Mouse (Mus musculus): ENCODE results near the gene Irf4.

Gene Irf4

DNA sequence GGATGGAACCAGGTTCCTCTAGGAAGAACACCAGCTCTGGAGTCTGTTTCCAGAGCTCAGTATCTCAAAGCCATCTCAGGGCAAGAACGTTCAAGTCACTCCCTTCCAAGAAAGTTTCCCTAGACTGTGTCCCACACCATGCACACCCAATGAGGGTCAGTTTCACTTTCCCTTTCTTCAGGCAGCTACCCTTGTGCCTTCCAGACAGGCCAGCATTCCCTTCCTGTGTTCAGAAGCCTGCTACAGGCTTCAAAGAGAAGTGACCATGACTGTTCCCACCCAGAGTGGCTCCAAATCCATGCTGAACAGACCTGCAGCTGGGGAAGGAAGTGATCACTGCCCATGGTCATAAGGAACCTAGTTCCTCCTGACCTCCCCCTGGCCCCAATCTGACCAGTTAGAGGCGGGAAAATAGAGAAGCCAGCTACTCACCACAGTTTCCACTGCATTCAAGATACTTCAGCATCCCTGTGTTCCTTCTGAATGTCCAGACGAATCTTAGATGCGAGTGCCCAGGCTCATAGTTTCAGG is 10.7 kb upstream of the Irf4 start:
- no peak for DNase-seq (ENCODE audit: low spot score in 2 of 2)

DNA sequence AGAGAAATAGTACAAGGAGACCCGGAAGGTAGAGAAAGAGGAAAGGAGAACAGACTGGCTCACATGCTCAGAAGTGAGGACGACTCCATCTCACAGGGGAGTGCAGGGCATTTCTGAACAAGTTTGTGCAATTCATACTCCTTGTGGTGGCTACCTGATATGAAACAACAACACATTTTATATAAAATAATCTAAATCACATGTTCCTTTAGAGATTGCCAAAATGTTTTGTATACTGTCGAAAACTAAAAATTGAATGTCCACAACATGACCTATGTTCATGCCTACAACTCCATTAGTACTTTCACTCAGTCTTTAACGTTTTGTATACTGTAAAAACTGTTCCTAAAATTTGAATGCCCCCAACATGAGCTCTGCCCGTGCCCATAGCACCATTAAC is 7.9 kb upstream of the Irf4 start:
- DNase-seq (ENCODE audit: low spot score in 2 of 2) = no peak

DNA sequence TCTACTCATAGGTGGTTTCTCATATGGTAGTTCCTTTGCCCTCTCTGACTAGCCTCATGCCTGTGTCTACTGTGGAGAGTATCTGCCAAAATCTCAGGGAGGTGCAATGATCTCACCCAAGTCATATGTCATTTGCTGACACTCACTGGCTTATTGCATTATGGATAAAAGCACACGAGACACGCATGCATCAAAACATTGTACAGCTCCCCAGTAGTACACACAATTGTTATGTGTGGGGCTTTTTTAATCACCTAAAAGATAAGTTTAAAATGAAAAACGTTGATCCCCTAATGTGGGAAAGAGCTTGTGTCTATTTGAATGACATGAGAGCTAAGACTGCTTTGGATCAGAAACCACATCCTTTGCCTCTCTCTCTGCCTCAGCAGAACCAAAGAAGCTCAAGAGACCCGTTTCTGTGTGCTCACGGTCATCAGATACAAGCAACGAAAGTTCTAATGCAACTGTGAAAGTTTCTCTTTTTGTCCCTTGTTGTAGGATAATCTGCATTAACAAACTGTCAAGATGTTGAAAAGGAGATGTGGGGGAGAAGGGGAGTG is 6.5 kb upstream of the Irf4 start:
- no peak for DNase-seq (ENCODE audit: low spot score in 2 of 2)

DNA sequence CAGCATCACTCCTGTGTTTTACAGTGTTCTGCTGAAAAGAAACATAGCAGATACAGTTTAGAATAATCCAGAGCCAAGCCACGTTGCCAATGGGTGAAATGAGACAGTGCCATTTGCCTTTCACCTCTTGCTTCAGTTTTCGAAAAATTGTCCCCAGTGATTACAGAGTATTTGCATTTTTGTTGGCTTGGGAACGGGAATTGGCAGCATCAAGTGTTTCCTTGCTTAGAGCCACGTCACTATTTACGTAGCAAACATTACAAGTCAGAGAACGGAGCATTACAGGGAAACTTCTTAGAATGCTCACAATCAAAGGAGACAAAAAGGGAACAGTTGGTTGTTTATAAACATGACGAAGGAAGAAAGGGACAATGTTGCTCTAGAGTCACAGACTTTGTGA is 3.9 kb upstream of the Irf4 start:
- DNase-seq (ENCODE audit: low spot score in 2 of 2) = no peak

DNA sequence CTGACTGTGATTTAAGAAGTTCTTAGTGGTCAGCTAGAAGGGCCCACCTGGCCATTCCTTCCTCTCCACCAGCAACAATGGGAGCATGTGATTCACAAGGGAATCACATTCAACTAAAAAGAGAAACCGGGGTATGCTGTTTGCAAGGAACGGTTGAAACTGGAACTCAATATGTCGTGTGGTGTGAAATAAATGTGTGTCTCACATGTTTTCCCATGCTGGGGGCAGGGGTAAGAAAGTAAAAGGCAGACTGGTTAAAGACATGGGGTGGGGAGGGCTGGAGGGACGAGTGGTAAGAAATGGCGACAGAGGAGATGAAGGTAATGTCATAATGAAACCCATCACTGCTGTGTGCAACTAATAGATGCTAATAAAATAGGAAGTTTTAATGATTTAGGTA is 2.0 kb upstream of the Irf4 start:
- DNase-seq (ENCODE audit: low spot score in 2 of 2) = no peak

DNA sequence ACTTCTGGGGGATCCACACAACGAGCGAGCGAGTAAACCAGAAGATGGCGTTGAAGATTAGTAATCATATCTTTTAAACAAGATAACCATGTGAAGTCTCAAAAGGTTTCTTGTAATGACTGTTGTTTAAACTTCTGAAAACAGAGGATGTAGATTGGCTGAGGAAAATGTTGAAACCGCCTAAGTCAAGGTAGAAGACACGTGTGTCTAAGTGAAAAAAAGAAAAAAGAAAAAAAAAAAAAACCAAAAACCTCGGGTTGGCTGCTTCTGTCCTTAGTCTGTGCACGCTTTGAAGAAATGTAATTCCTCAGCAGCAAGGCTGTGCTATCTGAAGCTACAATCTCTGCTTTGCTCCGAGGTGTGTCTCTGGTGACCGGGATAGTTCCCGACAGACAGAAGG is 1.5 kb upstream of the Irf4 start:
- DNase-seq (ENCODE audit: low spot score in 2 of 2) = no peak

DNA sequence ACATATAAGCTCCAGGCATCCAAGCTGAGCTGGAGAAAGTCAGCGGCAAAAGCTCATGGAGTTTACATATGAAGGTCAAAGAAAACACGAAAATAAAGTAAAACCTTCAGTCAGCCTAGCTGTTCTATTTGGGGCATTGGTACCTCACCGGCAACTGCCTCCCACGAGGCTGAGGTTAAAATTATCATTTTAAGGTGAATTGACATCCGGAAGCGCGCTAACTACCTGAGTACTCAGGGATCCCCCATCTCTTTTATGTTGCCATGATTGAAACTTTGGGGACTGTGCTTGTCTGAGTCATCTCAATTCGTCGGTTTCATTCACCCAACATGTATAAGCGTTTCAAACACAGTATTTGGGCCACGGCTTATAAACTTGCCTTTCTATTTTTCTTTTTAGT is 705 bp upstream of the Irf4 start:
- DNase-seq (ENCODE audit: low spot score in 2 of 2) = no peak

DNA sequence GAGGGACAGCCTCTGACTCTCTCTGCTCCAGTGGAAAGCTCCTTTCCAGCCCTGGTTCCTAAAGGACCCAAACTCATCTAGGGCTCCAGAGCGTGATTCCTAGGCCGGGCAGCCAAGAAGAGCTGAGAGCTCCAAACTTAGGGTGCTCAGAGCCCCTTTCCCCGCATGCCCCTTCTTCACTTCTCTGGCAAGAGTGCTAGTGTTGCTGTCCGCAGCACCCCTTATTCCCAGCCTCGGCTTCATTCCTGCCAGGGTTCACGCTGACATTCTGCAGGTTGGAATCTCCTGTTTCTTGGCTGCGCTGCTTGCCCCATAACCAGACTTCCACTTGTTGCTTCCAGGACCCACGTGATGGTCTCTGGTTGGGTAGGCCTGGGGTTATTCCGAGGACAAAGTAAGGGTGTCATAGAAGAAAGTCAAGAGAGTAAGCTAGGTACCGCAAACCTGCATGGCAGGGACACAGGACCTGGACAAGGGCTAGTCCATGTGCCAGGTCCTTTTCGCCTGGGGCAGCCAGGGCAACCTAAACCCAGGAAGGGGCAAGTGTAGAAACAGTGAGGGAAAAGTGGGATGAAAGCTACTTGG is 623 bp downstream of the Irf4 start:
- DNase-seq (ENCODE audit: low spot score in 2 of 2) = no peak

DNA sequence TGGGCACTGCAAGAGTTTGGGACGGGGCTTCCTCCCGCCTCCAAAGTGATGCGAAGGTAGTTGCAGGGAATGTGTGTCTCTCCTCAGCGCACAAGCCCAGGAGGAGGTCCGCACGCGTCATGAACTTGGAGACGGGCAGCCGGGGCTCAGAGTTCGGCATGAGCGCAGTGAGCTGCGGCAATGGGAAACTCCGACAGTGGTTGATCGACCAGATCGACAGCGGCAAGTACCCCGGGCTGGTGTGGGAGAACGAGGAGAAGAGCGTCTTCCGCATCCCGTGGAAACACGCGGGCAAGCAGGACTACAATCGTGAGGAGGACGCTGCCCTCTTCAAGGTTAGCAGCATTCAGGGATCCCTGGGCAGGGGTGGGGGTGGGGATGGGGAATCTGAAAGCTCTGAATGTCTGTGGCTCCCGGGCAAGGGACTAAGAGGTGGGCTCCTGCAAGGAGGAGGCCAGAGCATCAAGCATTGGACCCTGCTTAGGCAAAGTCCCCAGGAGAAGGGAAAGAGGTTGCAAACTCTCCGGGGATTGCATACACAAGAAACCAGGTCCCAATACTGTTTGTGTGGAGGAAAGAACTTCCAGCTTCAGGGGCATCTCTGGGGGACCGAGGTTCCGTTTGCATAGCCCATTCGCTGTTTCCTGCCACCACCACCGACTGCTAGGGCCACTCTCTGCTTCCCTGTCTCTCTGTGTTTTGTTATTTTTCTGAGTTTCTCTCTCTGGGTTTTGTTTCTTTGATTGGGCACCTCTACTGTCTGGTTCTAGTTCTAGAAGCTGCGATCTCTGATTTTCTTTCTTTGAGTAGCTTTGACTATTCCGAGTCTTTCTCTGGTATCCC is 1.7 kb downstream of the Irf4 start:
- DNase-seq (ENCODE audit: low spot score in 2 of 2) = no peak

DNA sequence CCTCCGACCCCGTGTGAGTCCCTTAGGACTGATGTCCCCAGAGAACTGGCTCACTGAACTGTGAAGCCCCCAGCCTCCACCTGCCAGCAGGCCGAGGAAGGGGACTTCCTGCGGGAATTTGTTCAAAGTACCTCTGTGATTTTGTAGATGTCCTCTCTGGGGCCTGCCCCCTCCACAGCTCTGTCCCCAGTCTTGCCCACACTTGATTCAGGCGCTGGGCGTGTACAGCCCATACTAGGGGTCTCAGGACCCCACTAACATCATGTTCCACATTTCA is 2.2 kb downstream of the Irf4 start:
- DNase-seq (ENCODE audit: low spot score in 2 of 2) = no peak

DNA sequence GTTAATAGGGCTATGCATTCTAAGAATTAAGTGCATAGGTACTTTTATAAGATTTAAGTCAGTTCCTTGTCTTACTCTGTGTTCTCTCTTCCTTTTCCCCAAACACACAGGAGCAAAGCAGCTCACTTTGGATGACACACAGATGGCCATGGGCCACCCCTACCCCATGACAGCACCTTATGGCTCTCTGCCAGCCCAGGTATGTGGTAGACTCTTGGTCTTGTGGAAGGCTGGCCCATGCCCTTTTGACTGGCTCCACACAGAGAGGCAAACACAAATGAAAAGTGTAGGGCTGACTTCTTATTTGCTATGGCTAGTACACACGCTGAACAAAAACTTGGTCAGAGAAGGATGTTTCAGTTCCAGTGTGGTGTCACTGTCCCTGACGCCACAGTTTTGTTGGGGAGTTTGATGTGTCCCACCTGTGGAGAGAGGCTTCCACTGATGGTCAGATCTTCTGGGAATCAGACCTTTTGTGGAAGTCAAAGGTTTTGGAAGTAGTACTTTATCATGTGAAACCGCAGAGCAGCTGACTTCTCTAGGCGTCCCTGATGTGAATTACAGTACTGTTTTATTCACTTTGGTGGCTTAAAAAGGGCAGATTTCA is 3.7 kb downstream of the Irf4 start:
- no peak for DNase-seq (ENCODE audit: low spot score in 2 of 2)

DNA sequence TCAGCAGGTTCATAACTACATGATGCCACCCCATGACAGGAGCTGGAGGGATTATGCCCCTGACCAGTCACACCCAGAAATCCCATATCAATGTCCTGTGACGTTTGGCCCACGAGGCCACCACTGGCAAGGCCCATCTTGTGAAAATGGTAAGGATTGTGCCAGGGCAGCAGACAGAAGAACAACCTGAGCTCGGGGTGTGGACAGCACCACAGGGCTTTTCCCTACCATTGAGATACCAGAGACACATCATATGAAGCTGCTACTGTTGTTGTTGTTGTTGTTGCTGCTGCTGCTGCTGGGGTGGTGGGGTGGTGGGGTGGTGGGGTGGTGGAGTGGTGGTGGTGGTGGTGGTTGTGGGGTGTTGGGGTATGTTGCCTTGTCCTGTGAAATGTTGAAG is 4.4 kb downstream of the Irf4 start:
- no peak for DNase-seq (ENCODE audit: low spot score in 2 of 2)

DNA sequence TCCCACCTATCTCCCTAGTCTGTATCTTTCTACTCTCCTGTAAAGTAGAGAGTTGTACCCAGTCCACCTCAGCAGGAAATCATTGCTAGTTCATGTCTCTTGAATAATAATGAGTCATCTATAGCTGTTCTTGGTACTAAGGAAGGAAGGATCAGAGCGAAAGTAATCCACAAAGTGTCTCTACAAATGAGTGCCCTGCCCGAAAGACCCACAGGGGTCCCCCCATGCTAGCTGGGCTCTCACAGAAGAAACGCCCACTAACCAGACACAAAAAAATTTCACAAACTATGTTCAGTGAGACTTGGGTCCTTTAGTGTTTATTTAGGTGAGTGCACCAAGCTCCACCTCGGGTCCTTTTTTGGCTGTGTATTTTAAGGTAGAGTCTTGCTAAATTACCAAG is 5.0 kb downstream of the Irf4 start:
- DNase-seq (ENCODE audit: low spot score in 2 of 2) = no peak

DNA sequence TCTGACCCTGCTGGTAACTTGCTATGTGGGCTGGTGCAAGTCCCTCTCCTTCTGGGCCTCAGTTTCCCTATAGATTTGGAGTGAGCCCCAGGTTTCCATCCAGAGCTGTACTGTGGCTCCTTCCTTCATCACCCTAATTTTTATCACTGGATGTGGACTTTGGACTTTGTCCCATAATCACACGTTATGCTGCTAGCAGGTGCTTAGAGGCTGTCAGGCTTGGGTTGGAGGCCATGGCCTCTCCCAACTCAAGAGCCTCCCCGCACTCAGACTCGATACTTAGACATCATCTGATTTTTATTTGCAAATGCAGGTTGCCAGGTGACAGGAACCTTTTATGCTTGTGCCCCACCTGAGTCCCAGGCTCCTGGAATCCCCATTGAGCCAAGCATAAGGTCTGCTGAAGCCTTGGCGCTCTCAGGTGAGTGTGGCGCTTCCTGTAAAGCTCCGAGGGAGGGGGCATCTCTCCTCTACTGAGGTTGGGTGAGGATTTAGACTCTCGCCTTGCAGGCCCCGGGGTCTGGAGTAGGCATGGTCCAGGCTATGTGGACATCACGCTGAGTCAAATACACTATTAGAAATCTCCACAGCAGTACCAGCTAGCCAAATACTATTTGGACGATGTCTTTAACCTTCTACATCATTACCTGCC is 5.9 kb downstream of the Irf4 start:
- no peak for DNase-seq (ENCODE audit: low spot score in 2 of 2)

DNA sequence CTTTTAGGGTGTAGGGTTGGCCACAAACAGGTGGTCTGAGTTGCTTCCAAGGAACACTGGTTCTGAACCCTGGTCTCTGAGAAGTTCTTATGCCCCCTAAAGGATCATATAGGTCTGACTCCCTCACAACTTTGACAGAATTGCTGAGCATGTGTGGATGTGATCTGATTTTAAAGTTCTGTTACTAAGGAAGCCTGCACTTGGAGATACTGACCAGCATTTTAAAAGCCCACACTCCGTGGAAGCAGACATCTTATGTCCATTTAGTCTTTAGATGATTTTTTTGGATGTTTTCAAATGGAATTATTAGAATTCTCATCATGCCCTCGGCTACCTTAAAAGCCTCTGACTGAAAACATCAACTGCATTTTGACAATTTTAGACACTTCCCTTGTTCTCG is 6.6 kb downstream of the Irf4 start:
- no peak for DNase-seq (ENCODE audit: low spot score in 2 of 2)

DNA sequence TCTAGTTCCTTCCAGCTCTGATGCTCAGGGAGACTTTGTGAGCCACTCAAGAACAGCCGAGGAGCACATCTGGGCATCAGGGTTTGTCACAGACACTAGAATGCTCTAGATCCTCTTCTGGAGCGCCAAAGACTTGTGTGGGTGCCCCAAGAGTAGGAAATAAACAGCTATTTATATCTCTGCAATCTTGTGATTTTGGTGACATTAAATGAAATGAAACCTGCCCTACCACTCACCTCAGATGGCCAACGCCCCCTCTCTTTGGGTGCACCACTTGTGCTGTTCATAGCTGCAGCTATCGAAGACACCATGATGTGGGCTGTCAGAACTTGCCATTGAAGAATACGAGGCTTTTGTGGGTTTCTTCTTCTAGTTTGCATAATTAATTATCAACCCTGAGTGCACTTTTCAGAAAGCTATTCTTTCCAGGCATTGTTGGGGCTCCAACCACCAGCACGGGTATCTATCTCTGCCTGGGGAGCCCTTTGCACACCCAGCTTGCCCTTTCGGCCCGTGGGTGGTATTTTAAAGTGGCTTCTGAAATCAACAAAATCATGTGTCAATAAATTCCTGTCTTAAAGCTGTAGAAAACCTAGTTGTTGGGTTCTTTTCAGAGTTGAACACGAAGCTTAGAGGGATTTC is 7.1 kb downstream of the Irf4 start:
- no peak for DNase-seq (ENCODE audit: low spot score in 2 of 2)

DNA sequence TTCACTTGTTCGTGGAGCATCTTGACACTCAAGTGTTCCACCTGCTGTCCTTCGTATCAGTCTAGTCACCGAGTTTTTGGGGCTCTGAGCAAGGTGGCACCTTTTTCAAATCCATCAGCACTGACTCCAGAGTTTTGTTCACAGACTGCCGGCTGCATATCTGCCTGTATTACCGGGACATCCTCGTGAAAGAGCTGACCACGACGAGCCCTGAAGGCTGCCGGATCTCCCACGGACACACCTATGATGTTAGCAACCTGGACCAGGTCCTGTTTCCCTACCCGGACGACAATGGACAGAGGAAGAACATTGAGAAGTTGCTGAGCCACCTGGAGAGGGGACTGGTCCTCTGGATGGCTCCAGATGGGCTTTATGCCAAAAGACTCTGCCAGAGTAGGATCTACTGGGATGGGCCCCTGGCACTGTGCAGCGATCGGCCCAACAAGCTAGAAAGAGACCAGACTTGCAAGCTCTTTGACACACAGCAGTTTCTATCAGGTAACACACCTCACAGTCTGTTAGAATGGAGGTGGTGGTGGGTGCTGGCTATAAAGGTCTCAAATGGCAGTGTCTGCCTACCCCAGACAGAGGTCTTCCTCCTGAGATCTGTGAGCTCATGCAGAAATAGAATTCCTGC is 8.4 kb downstream of the Irf4 start:
- no peak for DNase-seq (ENCODE audit: low spot score in 2 of 2)

DNA sequence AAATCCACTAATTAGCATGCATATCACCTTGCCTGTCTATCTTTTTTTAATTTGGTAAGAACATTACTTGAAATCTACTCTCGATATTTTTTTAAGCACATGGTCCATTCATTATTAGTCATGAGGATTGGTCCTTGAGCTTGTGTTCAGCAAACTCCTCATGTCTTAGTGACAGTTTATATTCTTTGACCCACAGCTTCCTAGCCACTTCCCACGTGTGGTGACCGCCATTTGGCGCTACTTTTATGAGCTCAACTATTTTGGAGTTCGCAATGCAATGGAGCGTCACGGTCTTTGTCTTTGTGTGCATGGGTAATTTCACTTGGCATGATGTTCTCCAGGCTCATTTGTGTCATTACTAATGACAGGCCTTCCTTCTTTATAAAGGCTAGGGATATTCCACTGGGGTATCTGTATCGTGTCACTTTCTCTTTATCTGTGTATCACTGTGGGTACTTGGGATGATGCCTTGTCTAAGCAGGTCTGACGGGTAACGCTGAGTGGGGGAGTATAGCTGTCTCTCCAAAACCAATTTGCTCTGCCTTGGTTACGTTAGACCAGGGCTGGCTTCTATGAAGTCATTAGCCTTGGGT is 9.9 kb downstream of the Irf4 start:
- DNase-seq (ENCODE audit: low spot score in 2 of 2) = no peak

DNA sequence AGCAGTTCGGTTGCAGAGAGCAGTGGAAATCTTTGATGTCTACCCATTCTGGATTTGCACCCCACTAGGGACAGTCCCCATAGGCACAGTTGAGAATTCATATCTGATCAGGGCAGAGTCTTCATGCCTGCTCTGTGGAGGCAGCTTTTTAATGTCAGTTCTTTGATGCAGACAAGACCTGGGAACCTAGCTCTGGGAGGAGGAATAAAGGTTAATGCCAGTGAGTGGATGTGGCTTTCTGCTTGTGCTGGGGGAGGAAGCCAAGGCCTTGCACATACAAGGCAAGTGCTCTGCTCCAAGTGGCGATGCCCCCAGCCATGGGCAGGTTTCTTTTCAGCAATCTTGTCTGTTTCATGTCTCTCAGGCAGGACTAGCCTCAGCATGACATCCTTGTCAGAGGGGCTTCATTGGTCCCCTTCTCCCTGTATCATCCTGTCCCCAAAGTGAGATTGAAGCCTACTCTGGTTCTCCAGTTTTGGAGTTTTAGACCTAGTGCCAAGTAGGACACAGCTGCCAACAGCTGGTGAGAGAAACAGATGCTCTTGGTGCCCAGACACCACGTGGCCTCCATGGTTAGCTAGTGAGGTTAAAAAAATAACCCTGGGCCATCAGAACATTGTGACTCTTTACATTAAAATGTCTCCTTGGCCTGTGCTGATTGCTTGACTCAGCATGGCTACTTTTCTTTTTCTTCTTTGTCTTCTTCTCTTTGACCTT is 11.5 kb downstream of the Irf4 start:
- no peak for DNase-seq (ENCODE audit: low spot score in 2 of 2)

DNA sequence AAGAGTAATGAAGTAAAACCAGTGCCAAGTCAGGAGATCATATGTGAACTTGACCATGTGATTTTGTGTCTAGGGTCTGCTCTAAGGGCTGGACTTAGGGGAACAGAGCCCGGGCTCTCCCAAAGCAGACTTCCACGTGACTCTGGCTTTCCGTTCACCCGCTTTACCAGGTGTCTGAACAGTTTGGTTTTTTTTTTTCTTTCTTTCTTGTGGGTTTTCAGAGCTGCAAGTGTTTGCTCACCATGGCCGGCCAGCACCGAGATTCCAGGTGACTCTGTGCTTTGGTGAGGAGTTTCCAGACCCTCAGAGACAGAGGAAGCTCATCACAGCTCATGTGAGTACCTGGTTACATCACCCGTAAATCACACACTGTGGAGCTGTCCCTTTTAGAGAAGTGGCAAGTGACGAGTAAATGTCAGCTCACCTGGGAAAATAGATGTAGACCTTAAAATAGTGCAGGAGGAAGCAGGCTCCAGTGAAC is 12.2 kb downstream of the Irf4 start:
- DNase-seq (ENCODE audit: low spot score in 2 of 2) = no peak

All from frontal cortex, postnatal 14 days (tissue).